Mouse (Mus musculus) layer of hippocampus, adult 11-12 months (tissue): ENCODE data around the gene Srrm3.
A peak's percentile ranks its signal among the peaks of the same experiment; 100 is the strongest.

Experiments used
- DNase-seq: peaks from one replicate; pipeline ENCODE4 v3.0.0; 2022; ENCODE audit warnings: low spot score

The Srrm3 gene

DNA sequence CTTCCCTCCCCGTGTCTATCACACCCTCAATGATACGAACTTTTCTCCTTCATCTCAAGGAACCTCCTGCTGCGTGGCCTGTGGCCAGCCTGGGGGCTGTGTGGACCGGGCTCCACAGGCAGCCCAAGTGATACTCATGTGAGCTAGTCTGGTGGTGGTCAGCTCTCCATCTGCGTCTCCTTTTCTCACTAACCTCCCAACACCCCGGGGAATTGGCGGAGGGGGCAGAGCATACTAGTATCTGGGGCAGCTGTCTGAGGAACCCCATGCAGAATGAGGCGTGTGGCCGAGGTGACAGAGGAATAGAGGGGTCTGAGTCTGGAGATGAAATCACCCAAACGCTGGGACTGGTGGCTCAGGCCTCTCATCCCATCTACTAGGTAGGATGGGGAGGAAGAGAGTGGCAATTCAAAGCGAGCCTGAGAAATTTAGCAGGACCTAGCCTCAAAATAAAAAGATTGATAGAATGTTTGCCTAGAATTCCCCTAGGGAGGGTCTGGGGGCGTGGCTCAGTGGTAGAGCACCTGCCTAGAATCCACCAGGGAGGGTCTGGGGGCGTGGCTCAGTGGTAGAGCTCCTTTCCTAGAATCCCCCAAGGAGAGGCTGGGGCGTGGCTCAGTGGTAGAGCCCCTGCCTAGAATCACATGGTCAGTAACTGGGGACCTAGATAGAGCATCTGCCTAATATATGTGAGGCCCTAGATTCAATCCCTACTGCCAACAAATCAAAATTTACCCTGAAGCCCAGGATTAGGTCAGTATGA is 63.2 kb downstream of the Srrm3 start:
- DNase-seq, result no peak

DNA sequence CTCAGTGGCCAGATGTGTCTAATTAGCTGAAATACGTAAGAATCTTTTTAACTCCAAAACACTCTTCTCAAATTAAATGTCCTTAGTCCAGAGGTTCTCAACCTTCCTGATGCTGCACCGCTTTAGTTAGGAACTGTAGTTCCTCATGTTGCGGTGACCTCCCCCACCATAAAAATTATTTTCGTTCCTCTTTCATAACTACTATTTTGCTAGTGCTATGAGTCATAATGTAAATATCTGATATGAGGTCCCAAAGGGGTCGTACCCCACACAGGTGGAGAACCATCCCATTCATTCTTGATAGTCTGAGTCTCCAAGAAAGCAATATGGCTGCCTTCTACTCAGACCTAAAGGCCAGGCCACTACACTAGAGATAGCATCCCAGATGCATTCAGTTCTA is 63.8 kb downstream of the Srrm3 start:
- DNase-seq, result no peak

DNA sequence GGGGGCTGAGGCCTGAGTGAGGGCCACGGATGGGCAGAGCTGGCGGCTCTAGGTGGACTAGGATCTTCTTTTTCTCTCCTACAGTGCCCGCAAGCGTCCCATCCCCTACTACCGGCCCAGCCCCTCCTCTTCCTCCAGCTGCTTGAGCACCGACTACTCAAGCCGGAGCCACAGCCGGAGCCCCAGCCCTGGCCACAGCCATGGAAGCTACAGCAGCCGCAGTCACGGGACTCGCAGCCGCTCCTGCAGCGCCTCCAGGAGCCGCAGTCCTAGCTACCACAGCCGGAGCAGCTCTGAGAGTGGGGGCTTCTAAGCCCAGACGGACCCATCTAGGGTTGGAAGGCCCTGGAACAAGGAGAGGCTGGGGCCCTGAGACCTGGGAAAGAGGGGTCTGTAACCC is 66.3 kb downstream of the Srrm3 start:
- DNase-seq, result no peak

DNA sequence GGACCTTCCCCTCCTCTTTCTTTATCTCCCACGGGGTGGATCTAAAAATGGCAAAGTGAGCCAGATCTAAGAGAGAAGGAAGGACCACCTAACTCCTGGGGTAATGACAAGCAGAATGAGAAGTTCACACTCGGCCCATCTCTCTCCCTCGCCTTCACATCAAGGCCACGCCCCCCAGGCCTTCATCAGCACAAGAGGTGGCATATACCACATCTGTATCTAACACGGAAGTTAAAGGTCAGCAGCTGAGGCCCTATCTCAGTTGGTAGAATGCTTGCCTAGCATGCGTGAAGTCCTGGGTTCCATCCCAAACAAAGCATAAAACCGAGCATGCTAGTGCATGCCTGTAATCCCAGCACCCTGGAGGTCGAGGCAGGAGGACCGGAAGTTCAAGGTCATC is 67.1 kb downstream of the Srrm3 start:
- DNase-seq, result no peak

DNA sequence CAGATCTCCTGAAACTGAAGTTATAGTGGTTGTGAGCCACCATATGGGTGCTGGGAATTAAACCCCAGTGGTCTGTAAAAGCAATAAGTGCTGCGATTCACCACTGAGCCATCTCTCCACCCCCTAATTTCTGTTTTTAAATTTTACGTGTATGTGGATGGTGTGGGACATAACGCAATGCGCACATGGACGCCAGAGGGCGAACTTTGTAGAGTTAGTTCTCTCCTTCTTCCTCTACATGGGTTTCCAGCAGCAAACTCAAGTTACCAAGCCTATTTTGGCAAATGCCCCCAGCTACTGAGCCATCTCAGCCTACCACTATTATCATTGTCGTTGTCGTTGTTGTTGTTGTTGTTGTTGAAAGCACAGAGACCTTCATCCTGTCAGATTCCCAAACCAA is 70.5 kb downstream of the Srrm3 start:
- peak; percentile 55 for DNase-seq

DNA sequence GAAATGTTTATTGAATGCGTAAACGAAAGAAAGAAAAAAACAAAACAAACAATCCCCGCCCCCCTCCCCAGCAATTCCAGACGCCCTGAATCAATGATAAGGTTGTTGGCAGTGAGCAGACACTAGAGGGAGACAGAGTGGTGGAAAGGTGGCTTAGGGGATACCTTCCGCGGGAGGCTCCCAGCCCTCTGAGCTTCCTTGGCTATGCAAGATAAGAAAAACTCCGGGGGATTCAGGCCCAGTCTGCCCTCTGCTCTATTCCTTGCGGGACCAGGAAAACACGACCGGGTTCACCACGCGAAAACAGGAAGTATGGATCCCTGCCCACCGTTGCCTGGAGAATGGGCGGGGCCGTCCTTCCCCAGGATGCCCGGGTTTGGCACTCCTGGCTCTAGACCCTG is 71.1 kb downstream of the Srrm3 start:
- DNase-seq, result peak; percentile 53

DNA sequence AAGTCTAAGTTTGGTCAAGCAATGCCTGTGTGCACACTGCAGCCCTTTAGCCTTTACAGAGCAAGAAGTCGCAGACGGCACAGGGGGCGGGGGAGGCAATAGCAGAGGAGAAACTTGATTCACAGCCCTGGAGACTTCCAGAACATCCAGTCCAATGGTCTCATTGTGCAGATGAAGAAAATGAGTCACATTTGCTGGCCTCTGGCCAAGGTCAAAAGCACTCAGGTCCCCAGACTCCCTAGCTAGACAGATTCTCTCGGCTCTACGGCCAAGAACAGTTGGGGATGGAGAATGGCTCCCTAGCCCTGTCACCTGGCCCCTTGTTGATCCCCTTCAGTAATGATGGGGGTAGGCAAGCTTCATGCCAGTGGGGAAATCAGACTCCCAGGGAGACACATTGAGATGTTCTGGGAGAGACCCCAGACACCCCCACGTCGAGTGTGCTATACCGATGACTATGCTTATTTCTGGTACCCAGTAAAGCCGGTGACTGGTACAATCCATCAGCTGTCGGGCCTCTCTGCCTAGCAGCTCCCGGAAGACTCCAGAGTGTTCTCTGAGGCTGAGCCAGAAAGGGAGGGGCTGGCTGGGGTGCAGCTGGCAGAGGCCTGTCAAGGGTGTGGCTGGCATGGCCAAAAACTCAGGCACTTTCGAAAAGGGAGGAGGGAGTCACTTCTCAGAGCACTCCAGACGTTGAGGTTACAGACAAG is 72.9 kb downstream of the Srrm3 start:
- DNase-seq, result peak; percentile 61

DNA sequence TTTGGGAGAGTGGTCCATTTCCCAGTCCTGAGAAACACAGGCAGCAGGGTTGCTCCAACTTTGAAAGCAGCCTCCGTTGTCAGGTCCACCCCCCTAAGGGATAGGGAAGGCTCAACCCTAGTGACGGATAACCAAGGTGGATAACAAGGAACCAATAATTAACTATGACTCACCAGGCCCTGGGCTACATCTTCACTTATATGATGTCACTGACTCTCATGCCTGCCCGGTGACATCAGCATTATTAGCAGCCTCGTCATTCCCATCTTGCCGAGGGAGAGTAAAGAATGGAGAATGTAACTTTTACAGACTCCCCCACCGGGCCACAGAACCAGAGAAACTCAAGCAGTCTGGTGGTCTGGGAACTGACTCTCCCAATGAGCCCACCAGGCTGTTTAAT is 78.0 kb downstream of the Srrm3 start:
- DNase-seq, result no peak

DNA sequence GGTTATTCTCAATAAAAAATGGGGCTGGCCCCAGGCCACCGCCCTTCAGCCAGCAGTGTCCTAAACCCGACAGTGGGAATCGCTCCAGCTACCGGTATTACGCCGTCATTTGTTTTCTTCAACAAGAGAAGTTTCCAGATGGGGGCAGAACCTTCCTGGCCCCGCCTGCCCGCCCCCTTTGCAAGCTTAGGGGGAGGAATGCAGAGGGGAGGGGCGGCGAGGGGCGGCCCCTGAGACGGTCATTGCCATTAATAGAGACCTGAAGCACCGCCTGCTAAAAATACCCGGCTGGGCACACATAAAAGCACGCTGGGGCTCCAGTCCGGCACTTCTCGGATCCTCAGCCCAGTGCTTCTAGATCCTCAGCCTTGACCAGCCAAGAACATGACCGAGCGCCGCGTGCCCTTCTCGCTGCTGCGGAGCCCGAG is 81.0 kb downstream of the Srrm3 start, which contains the start of gene Hspb1:
Gene Hspb1 (plus strand): TSS at position 245 of the 428 bp plus-strand sequence.
- DNase-seq, result no peak

DNA sequence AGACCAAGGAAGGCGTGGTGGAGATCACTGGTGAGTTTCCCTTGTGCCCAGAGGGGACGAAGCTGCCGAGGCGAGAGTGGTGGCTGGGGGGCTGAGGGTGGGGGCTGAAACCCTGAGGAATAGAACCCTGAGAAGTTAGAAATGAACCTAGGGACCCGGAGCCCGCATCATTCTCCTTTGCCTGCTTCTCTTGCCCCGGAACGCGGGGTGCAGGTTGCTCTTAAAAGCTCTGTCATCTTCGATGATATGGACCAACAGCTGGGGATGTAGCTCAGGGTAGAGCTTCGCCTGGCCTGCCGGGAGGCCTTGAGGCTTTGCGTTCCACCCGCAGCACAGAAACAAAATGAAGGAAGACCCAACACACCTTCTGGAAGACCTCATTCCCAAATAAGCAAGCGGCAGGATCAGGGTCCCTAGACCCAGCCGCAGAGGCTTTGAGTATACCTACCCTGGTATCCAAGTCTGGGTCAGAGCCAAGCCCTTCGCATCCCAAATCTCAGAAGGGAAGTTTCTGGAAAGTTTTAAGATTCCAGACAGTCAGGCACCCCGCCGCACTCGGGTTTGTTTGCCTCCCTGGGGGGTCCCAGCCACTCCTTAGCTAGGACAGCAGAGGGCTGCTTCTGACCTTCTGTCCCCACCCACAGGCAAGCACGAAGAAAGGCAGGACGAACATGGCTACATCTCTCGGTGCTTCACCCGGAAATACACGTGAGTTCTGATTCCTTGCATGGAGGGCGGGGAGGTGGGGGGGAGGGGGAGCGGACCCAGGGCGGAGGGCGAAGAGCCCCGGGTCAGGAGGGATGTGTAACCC is 81.9 kb downstream of the Srrm3 start:
- DNase-seq, result no peak

DNA sequence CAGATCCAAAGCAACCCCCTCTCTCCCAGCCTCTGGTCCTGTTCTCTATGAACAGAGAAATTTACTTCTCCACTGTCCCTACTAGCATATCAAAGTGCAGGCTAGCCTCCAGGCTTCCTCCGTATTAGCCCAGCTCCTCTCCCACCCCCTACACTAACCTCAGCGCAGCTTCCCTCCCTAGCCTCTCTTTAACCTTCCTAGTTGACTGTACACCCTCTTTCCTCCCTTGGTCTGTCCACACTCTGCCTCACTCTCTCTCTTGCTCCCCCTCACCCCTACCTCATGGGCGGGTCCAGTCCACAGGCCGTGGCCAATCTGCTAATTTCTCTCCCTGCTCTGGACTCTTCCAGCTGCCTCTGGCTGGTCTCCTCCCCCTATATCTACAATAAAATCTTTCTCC is 83.6 kb downstream of the Srrm3 start:
- DNase-seq, result no peak

DNA sequence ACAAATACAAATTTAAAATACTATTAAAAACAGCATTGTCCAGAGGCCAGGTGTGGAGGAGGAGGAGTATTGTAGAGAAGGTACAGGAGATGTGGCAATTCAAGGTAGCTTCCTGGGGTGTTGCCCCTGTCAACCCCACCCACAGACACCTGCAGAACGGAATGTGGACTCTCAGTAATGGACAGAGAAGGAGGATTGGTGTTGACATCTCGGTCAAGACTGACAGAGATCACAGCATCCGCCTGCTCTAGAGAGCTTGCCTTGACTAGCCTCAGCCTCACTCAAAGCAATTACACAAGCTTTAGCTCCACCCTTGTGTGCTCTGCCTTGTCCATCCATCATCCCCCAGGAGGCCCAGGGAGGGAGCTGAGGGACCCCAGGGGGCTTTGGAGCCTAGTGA is 84.2 kb downstream of the Srrm3 start:
- no peak for DNase-seq

DNA sequence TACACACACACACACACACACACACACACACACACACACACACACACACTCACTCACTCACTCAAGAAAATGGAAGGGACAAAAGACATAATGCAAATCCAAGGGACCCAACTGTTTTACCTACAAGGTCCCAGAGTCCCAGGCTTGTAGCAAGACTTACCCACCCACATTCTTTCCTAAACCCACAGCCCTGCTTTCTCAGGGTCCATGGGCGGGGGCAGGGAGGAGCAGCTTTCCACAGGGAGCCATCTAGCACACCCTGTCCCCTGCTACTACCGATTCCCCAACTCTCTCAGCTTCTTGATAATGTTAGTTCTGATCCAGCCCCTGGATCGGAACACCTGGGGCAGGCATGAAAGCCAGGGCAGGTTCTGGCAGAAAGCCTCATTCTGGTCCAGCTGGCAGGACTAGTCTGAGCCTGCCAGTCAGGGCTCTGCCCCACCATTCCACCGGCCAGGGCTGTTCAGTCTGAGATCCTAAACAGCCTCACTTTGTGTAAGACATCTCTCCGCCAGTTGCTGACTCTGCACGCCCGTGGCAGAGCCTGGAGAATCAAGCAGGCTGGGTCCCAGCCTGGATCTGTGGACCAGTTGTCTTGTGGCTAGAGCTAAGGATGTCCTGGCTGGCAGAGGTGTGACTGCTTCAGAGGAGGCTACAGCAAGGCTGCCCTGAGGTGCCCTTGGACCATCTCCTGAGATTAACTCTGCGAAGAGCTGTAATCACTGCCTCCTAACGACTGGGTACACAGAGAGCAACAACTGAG is 86.1 kb downstream of the Srrm3 start:
- DNase-seq, result no peak

DNA sequence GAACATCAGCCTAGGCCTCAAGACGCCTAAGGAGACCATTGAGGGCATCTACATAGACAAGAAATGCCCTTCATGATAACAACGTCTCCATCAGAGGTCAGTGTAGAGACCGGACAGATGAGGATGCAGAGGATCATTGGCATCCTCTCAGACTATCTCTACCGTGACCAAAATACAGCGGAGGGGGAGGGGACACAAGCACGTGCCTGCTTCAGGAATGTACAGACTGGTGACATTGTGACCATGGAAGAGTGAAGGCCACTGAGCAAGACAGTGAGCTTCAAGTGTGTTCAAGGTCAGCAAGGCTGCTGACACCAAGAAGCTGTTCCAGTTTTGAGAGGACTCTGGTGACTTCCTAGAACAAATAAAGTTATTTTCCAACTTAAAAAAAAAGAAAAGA is 88.3 kb downstream of the Srrm3 start:
- DNase-seq, result no peak

DNA sequence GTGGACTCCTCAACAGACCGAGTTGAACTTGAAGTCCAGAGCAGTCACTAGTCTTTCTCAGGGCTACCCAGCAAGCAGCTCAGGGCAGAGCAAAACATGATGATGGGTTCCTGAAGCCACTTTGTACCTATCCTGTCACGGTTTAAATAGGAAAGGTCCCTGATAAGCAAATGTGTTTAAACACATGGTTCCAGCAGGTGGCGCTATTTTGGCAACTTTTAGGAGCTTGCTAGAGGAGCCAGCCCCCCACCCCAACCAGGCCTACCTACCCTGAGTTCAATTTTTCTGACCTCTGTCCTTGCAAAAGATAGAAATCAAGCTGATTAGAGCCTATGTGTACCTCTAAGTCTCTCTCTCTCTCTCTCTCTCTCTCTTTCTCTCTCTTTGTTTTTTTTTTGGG is 91.3 kb downstream of the Srrm3 start:
- no peak for DNase-seq

DNA sequence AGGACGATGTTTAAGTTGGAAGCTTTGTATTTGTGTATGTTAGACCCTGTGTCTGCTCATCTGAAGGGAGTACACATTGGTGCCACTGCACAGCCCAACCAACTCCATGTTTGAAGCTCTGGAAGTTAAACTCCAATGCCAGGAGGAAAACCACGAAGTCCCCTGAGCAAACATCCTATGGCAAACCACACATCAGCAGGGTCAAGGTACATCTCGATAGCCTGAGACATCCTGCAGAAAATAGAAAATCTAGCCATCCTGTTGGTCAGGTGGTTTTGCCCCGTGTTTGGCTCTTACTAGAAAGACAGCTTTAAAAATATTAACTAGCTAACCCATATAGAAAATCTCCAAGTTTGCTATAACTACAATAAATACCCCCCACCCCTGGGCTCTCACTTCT is 92.3 kb downstream of the Srrm3 start:
- DNase-seq, result no peak

DNA sequence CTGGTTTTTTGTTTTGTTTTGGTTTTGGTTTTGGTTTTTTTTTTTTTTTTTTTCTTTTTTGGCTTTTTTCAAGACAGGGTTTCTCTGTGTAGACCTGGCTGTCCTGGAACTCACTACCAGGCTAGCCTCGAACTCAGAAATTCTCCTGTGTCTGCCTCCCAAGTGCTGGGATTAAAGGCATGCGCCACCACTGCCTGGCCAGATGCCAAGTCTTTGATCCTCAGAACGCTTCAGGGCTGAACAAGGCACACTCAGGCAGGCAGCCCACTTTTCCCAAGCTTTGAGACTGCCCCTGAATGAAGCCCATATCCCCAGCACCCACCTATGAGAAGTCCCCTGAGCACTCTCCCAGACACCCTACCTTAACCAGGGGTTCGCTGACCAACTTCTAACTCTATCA is 93.1 kb downstream of the Srrm3 start:
- no peak for DNase-seq

DNA sequence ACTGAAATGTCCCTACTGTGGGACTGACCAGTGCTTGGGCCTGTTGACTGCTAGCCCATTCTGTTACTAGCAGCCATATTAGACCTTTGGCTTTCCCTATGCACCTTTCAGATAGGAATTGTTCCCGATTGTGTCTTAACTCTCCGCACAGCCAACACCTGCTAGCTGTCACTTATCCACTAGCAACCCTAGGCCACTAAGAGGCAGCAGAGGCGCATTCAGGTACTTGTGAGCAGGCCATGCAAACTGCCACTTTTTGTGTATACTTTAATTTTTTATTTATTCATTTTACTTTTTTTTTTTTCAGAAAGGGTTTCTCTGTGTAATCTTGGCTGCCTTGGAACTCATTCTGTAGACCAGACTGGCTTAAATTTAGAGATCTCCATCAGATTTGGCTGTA is 94.0 kb downstream of the Srrm3 start:
- no peak for DNase-seq

DNA sequence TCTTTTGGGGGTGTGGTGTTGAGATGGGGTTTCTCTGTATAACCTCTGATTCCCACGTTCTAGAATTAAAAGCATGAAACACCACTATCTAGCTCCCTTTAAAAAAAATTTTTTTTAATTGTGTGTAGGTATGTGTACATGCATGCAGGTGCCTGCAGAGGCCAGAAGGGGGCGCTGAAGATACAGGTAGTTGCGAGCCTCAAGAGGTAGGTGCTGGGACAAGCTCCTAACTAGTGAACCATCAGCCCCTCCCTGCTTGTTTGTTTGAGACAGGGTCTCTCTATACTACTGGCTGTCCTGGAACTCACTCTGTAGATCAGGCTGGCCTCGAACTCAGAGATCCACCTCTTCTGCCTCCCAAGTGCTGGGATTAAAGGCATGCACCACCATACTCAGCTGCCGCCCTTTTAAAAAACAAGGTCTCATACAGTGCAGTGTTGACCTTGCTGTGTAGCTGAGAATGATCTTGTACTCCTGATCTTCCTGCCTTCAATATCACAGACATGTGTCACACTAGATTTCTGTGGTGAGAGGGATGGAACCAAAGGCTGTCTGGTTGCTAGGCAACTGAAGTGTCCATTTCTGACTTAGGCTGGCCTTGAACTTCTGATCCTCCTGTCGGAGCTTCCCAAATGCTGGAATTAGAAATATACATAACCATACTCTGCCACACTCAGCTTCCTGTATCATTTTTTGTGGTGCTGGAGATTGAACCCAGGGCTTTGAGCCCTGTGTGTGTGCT is 94.8 kb downstream of the Srrm3 start:
- DNase-seq, result no peak

DNA sequence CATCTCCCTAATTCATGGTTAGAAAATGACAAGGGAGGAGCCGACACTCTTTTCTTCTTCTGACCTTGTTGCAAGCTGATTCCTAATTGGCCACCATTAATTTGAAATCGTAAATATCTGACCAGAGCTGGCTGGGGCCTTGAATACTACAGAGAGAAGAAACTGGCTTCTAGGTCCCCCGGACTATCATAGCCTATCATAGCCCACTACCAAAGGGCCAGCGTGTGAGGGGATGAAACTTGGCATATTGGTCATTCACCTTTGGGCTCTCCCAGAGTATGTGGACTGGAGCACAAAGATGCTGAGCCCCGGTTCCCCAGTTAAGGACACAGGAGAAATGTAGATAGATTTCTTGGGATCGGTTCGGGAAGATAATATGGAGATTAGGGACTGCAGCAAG is 96.4 kb downstream of the Srrm3 start:
- no peak for DNase-seq

DNA sequence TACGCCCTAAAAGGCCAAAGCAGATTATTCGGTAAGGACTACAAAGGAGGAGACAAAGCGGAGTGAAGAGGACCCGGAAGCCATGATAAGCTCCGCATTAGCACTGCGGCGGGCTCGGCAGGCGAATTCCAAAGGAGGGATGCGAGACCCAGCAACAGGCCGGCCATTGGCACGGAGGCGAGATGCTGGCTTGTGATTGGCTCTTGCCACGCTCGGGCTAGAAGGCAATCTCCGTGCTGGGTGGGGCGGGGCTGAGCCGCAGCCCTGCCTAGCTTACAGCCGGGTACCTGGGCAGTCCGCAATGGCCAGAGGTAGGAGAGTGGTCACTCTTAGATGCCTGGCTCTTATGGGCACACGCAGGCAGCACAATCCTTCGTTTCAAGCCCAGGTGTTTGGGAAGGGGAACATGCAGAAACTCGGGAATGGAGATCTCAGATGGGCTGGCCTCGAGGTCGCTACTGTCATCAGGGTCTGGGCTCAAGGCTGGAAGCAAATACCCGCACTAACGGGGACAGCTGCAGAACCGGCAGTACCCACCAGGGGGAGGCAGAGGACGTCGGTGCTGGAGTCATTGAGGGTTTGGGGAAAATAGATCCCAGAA is 97.0 kb downstream of the Srrm3 start:
- peak; percentile 94 for DNase-seq
